Mouse (Mus musculus) liver, adult 2 months (tissue): ENCODE data around the gene Actr1a.

Source experiments
- CTCF ChIP-seq: fragments of 200-500 bp; IDR thresholded peaks from 2 replicates; pipeline ENCODE4 v1.5.1; 2011; ENCODE audit warnings: low read depth, low read length, control low read depth
- POLR2A ChIP-seq: fragments of 200-500 bp; IDR thresholded peaks from 2 replicates; pipeline ENCODE4 v1.6.1; 2011; ENCODE audit warnings: low read length, control low read depth; ENCODE audit not compliant: insufficient read depth; ENCODE audit errors: extremely low read depth

- TF ChIP-seq CTCF (no peak), POLR2A (no peak)
These were observed 24.9 kb upstream of the Actr1a start for GRCm38 (mm10) chr19:46420410-46420809.
